Mouse (Mus musculus) heart, adult 2 months (tissue): ENCODE measurements around the gene Gskip.

Experiments
- CTCF ChIP-seq: fragments of 200-600 bp; IDR thresholded peaks from 2 replicates; pipeline ENCODE4 v1.8.1; 2022; ENCODE audit warnings: antibody characterized with exemption, mild to moderate bottlenecking, moderate library complexity
- EP300 ChIP-seq: fragments of 200-500 bp; IDR thresholded peaks from 2 replicates; pipeline ENCODE4 v1.6.1; 2011; ENCODE audit warnings: low read depth, low read length, control low read depth; ENCODE audit not compliant: insufficient read depth
- POLR2A ChIP-seq: fragments of 200-500 bp; IDR thresholded peaks from 2 replicates; pipeline ENCODE4 v1.6.1; 2011; ENCODE audit warnings: mild to moderate bottlenecking, low read depth, low read length, control low read depth; ENCODE audit not compliant: insufficient read depth

- TF ChIP-seq POLR2A = no peak
- TF ChIP-seq CTCF = no peak
- TF ChIP-seq EP300 = no peak
Measured at GRCm38 (mm10) chr12:105655850-105656249, 28.8 kb upstream of the Gskip start.
